Mouse (Mus musculus): Measurements from ENCODE around the gene Astn2.

- no peak for TF ChIP-seq CTCF (IDR thresholded peaks at IDR 0.05; ENCODE audit: borderline replicate concordance, control insufficient read depth, extremely low read depth, insufficient read depth, low read length, poor library complexity)
- no peak for TF ChIP-seq POLR2A (IDR thresholded peaks at IDR 0.05; ENCODE audit: control insufficient read depth, extremely low read depth, insufficient read depth, low read length, poor library complexity)
Measured at GRCm38 (mm10) chr4:65831872-65832271, 572.5 kb downstream of the Astn2 start.
